Mouse (Mus musculus): ENCODE data around the gene Hspb11.

- TF ChIP-seq GATA1 (IDR thresholded peaks at IDR 0.05; ENCODE audit: borderline replicate concordance, low read length) (no peak), FLI1 (IDR thresholded peaks at IDR 0.05; ENCODE audit: low read length) (no peak)
These were observed 20.3 kb downstream of the Hspb11 start for GRCm38 (mm10) chr4:107273683-107274082.

Measured in megakaryocyte, embryonic 14.5 days (primary cell).